Mouse (Mus musculus): Measurements from ENCODE around the gene Parp12. TPM values are rescaled to one million over a fixed set of nuclear protein-coding genes. Genes with fewer than 3 reads are reported as not detected.

Gene Parp12
- 14.8 and 18.5 TPM in 2 replicates for polyA plus RNA-seq (2012; rRNA removed)

DNA sequence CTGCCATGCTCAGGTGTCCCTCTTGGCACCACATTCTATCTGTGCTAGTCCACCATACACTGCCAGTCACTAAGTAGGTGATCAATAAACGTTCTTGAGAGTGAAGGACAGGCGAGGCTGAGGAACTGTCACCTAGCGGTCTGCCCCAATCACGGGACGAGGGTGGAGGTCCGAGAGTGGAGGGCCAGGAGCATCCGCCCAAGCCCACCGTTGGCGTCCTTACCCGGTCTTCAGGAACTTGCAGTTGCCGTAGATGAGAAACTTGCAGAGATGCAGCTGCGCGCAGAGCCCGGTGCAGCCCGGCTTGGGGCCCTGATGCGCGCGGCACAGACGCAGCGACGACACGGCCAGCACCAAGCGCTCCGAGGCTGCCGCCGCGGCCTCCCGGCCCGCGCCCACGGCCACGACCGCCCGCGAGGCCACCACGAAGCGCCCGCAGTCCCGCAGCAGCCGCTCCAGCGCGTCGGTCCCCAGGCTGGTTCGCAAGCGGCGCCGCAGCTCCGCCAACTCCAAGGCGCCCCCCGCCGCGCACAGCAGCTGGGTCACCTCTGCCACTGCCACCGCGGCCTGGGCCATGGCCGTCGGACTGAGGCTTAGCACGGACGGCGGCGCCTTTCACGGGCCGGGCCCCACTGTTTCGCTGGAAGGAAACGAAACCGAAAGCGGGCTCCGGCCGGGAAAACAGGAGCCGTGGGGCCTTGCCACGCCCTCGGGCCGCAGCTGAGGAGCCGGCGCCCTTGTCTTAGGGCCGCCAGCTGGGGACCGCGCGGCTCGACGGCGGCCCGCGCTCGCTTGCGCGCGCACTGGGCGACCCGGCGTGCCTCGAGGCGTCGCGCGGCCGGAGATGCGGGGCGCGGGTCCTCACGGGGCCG is at the start of gene Parp12:
TSS of gene Parp12 (minus strand) at position 766 of the 872 bp plus-strand sequence.

Other genes starting within 250 kb of the Parp12 start
- gene Tbxas1, start 242.9 kb downstream of the Parp12 start, polyA plus RNA-seq (2012; rRNA removed) = 6.8 TPM in 2 replicates
- gene Hipk2, start 242.2 kb downstream of the Parp12 start, polyA plus RNA-seq (2012; rRNA removed) = 6.0 and 8.0 TPM in 2 replicates
- 4.3 and 5.2 TPM in 2 replicates for gene Kdm7a, start 88.4 kb upstream of the Parp12 start, polyA plus RNA-seq (2012; rRNA removed)

Data from liver, embryonic 18 days (tissue).